Mouse (Mus musculus) heart, postnatal 0 days (tissue): Measurements from ENCODE around the gene BC048562.
A peak's percentile ranks its signal among the peaks of the same experiment; 100 is the strongest.

Source experiments
- CTCF ChIP-seq: IDR thresholded peaks from 2 replicates; pipeline ENCODE4 v1.5.1; 2016; ENCODE audit warnings: antibody characterized with exemption, control low read depth, low read depth
- EP300 ChIP-seq: IDR thresholded peaks from 2 replicates; pipeline ENCODE4 v1.6.1; 2016; ENCODE audit warnings: antibody characterized with exemption, low read depth

DNA sequence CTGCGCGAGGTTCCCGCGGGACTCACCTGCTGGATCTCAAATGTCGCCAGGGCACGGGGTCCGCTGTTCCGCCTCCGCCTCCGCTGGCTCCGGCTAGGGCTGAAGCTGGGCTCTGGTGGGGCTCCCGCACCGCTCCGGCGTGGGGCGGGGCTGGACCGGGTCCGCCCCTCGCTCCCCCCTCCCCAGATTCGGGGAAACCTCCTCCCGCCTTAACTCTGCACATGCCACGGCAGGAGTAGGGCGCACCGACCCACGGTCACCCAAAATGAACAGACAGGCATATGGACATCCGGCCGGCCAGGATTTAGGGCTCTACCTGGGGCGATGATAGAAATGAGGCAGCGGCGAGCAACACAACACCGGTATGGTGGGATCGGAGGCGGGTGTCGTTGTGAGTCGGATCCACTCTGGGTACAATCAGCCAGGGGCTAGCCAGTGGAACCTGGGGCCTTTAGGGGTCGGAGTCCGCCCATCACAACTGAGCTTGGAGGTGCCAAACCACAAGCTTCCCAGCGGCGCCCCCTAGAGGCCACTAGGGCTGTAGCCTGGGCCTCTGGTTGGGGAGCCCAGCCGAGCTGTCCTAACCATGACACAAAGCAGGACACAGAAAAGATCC, 16.1 kb downstream of the BC048562 start:
- TF ChIP-seq CTCF: peak; percentile 89
- 0 out of 2 replicates have a peak, but pooled peaks have one; percentile 30 for TF ChIP-seq EP300
